Mouse (Mus musculus): ENCODE measurements around the gene Enox1.

DNA sequence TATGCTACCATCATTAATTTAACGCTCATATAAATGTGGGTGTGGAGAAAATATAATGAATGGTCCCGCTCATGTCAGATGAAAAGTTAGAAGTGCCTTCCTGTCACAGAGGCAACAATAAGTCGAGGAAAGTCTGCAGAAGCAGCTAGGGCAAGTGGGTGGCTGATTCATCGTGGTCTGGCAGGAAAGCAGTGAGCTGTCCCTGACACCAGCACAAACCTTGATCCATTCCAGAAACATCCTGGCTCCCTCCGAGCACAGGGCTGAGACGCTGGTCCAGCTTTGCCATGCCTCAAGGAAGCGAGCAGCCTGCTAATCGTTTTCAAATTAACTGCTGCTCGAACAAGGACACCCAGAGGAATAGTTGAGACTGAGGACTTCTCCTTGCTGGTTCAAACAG is 219.1 kb downstream of the Enox1 start:
- TF ChIP-seq CTCF (IDR thresholded peaks at IDR 0.05; ENCODE audit: insufficient read depth, low read length) (no peak), POLR2A (IDR thresholded peaks at IDR 0.05; ENCODE audit: borderline replicate concordance, extremely low read depth, low read depth, low read length) (no peak)
